In genomic region chr11:94054176-94054575, GRCm38 (mm10) we compare ENCODE assay signal across 23 mouse cellular contexts. TPM values are rescaled to one million over a fixed set of nuclear protein-coding genes. Genes with fewer than 3 reads are reported as not detected.
DNase-seq lines count a peak whose midpoint lies in the region; ATAC-seq lines count a peak whose summit lies in the region.
"Had no signal": no experiment of that assay in that cellular context is flagged by ENCODE, and none has a peak within 500 bp of the region (broad histone marks: within the 10 kb centered on the region; RNA-seq: fewer than 3 reads in every experiment).

No protein-coding gene starts in this region.

- no peak overlapping the region for H3K9ac ChIP-seq in hindbrain, embryonic 12.5 days
- H3K9ac ChIP-seq in forebrain, embryonic 15.5 days (replicated peaks): no peak overlapping the region
- no peak overlapping the region for H3K9ac ChIP-seq in midbrain, embryonic 15.5 days
- H3K9ac ChIP-seq: embryonic facial prominence, embryonic 15.5 days; intestine, embryonic 15.5 days; kidney, embryonic 15.5 days; liver, embryonic 12.5 days; lung, embryonic 14.5 days had no signal

- H3K36me3 ChIP-seq in hindbrain, embryonic 12.5 days: peaks cover 55% of the 10 kb centered on the region
- peaks cover 87% of the 10 kb centered on the region for H3K36me3 ChIP-seq in hindbrain, embryonic 10.5 days
- peaks cover 47% of the 10 kb centered on the region for H3K36me3 ChIP-seq in forebrain, embryonic 15.5 days
- H3K36me3 ChIP-seq in midbrain, embryonic 15.5 days (replicated peaks): peaks cover 13% of the 10 kb centered on the region
- peaks cover 15% of the 10 kb centered on the region for H3K36me3 ChIP-seq in heart, embryonic 10.5 days
- H3K36me3 ChIP-seq: intestine, embryonic 15.5 days had no signal

- H3K4me2 ChIP-seq in hindbrain, embryonic 12.5 days (replicated peaks): no peak overlapping the region; the same call in 1 of the 2 replicates
- no peak overlapping the region for H3K4me2 ChIP-seq in forebrain, embryonic 15.5 days (replicated peaks)
- no peak overlapping the region for H3K4me2 ChIP-seq in midbrain, embryonic 15.5 days
- H3K4me2 ChIP-seq: embryonic facial prominence, embryonic 15.5 days; heart, embryonic 11.5 days; intestine, embryonic 15.5 days; kidney, embryonic 15.5 days; liver, embryonic 12.5 days; lung, embryonic 14.5 days had no signal

- ATAC-seq in hindbrain, embryonic 12.5 days (ENCODE audit: low FRiP score): peak; percentile 38; the same call in 1 of the 2 replicates
- no peak for ATAC-seq in forebrain, embryonic 15.5 days (replicated peaks)
- ATAC-seq in midbrain, embryonic 15.5 days (replicated peaks): 0 out of 2 replicates have a peak, but pooled peaks have one; percentile 54
- ATAC-seq: intestine, embryonic 15.5 days; liver, embryonic 12.5 days had no signal

- peak overlapping the region; percentile 60 for H3K27ac ChIP-seq in hindbrain, embryonic 12.5 days
- no peak overlapping the region for H3K27ac ChIP-seq in hindbrain, embryonic 10.5 days
- peak overlapping the region; percentile 27 for H3K27ac ChIP-seq in brown adipose tissue, adult 24 weeks (replicated peaks; ENCODE audit: low read depth, low read length)
- H3K27ac ChIP-seq in forebrain, embryonic 15.5 days (replicated peaks): peak overlapping the region; percentile 59
- peak overlapping the region; percentile 69 for H3K27ac ChIP-seq in midbrain, embryonic 15.5 days
- no peak overlapping the region for H3K27ac ChIP-seq in heart, embryonic 10.5 days
- H3K27ac ChIP-seq: embryonic facial prominence, embryonic 15.5 days; intestine, embryonic 15.5 days; kidney, embryonic 15.5 days; limb, embryonic 10.5 days; liver, embryonic 12.5 days; macrophage had no signal

- no peaks in the 10 kb centered on the region for H3K27me3 ChIP-seq in hindbrain, embryonic 12.5 days
- no peaks in the 10 kb centered on the region for H3K27me3 ChIP-seq in hindbrain, embryonic 10.5 days (ENCODE audit: insufficient read depth, poor library complexity, severe bottlenecking)
- H3K27me3 ChIP-seq in forebrain, embryonic 15.5 days: no peaks in the 10 kb centered on the region
- H3K27me3 ChIP-seq in midbrain, embryonic 15.5 days (replicated peaks): no peaks in the 10 kb centered on the region
- no peaks in the 10 kb centered on the region for H3K27me3 ChIP-seq in heart, embryonic 10.5 days (ENCODE audit: insufficient read depth, poor library complexity, severe bottlenecking)
- H3K27me3 ChIP-seq: embryonic facial prominence, embryonic 15.5 days; intestine, embryonic 15.5 days; kidney, embryonic 15.5 days; liver, embryonic 12.5 days had no signal

- peaks cover 17% of the 10 kb centered on the region for H3K4me1 ChIP-seq in hindbrain, embryonic 12.5 days
- H3K4me1 ChIP-seq in hindbrain, embryonic 10.5 days (replicated peaks): peaks cover 5% of the 10 kb centered on the region; the same call in 1 of the 2 replicates
- H3K4me1 ChIP-seq in brown adipose tissue, adult 24 weeks (ENCODE audit: control insufficient read depth, insufficient read depth, insufficient read length, low read length): peaks cover 10% of the 10 kb centered on the region
- H3K4me1 ChIP-seq in forebrain, embryonic 15.5 days: peaks cover 44% of the 10 kb centered on the region
- H3K4me1 ChIP-seq in midbrain, embryonic 15.5 days: peaks cover 15% of the 10 kb centered on the region
- H3K4me1 ChIP-seq in heart, embryonic 10.5 days: no peaks in the 10 kb centered on the region
- H3K4me1 ChIP-seq: embryonic facial prominence, embryonic 15.5 days; intestine, embryonic 15.5 days; kidney, embryonic 15.5 days; limb, embryonic 10.5 days had no signal

- no peak for DNase-seq in hindbrain, embryonic 10.5 days (ENCODE audit: low spot score)
- no peak for DNase-seq in thymus, adult 18-20 months
- no peak for DNase-seq in heart, embryonic 10.5 days (ENCODE audit: low spot score)
- DNase-seq in kidney, postnatal 10 days: no peak
- DNase-seq: adrenal gland, postnatal 25 days; B cell, adult 2 months; cerebellum, adult 9-11 months; embryo, embryonic 11 days; gastrocnemius, postnatal 25 days; lung, embryonic 14.5 days; retina, postnatal 1 day; right cerebral cortex, postnatal 4 days had no signal

- no peaks in the 10 kb centered on the region for H3K9me3 ChIP-seq in hindbrain, embryonic 12.5 days (replicated peaks)
- no peaks in the 10 kb centered on the region for H3K9me3 ChIP-seq in hindbrain, embryonic 10.5 days
- no peaks in the 10 kb centered on the region for H3K9me3 ChIP-seq in forebrain, embryonic 15.5 days
- no peaks in the 10 kb centered on the region for H3K9me3 ChIP-seq in midbrain, embryonic 15.5 days
- no peaks in the 10 kb centered on the region for H3K9me3 ChIP-seq in heart, embryonic 10.5 days
- H3K9me3 ChIP-seq: embryonic facial prominence, embryonic 15.5 days; intestine, embryonic 15.5 days; kidney, embryonic 15.5 days; limb, embryonic 10.5 days; liver, embryonic 12.5 days had no signal

- no peak overlapping the region for H3K4me3 ChIP-seq in hindbrain, embryonic 12.5 days
- no peak overlapping the region for H3K4me3 ChIP-seq in hindbrain, embryonic 10.5 days
- H3K4me3 ChIP-seq in brown adipose tissue, adult 24 weeks (ENCODE audit: insufficient read depth, low read depth, low read length): no peak overlapping the region
- H3K4me3 ChIP-seq in forebrain, embryonic 15.5 days: no peak overlapping the region
- H3K4me3 ChIP-seq in midbrain, embryonic 15.5 days: no peak overlapping the region
- H3K4me3 ChIP-seq in heart, embryonic 10.5 days: no peak overlapping the region
- H3K4me3 ChIP-seq: embryonic facial prominence, embryonic 15.5 days; intestine, embryonic 15.5 days; kidney, embryonic 15.5 days; limb, embryonic 10.5 days; liver, embryonic 12.5 days had no signal

- WGBS in hindbrain, embryonic 12.5 days: 59% methylated on average over 3 of the region's 3 CpGs
- WGBS in hindbrain, embryonic 10.5 days: 86% methylated on average over 3 of the region's 3 CpGs
- WGBS in forebrain, embryonic 15.5 days: 33% methylated on average over 3 of the region's 3 CpGs
- WGBS in midbrain, embryonic 15.5 days: 45% methylated on average over 3 of the region's 3 CpGs
- 78% methylated on average over 3 of the region's 3 CpGs for WGBS in heart, embryonic 10.5 days

RNA-seq across cellular contexts. Expression of gene Spag9, which starts 58.3 kb away (rescaled TPM):
- polyA plus RNA-seq in hindbrain, embryonic 12.5 days (2016; fragmentation: Nextera tagmentation; extraction: Ambion mirVana): 119 and 123 TPM in 2 replicates
- polyA plus RNA-seq in hindbrain, embryonic 10.5 days (2016; fragmentation: Nextera tagmentation; extraction: Ambion mirVana): 62.5 and 70.1 TPM in 2 replicates
- polyA plus RNA-seq in brown adipose tissue, adult 24 weeks (2012; ENCODE audit: insufficient read depth, insufficient read length, missing spikeins): 39.2 and 45.7 TPM in 2 replicates
- 90.9 and 96.7 TPM in 2 replicates for polyA plus RNA-seq in forebrain, embryonic 15.5 days (2015; fragmentation: Nextera tagmentation; extraction: Ambion mirVana)
- polyA plus RNA-seq in midbrain, embryonic 15.5 days (2015; fragmentation: Nextera tagmentation; extraction: Ambion mirVana): 85.5 and 88.9 TPM in 2 replicates
- polyA plus RNA-seq in heart, embryonic 10.5 days (2016; fragmentation: Nextera tagmentation; extraction: Ambion mirVana): 27.8 and 32.4 TPM in 2 replicates

Comparison
In these comparisons a context has a peak if more than half of its experiments do, and no peak if none do; other contexts are left out.
1. H3K27ac ChIP-seq: peak in hindbrain, embryonic 12.5 days (single experiment), brown adipose tissue, adult 24 weeks (single experiment), forebrain, embryonic 15.5 days (single experiment) and midbrain, embryonic 15.5 days (single experiment); none in hindbrain, embryonic 10.5 days (single experiment) and heart, embryonic 10.5 days (single experiment).